Mouse (Mus musculus): ENCODE measurements around the gene Eri3. TPM values are rescaled to one million over a fixed set of nuclear protein-coding genes. Genes with fewer than 3 reads are reported as not detected.

The Eri3 gene
- polyA plus RNA-seq, 1 experiment, result 49.2 TPM

GRCm38 (mm10) chr4:117613153-117613773 is 63.1 kb downstream of the Eri3 start:
- WGBS, result 34% methylated on average over 4 of the region's 4 CpGs
- no peak for DNase-seq (ENCODE audit: low read depth, low spot score)

DNA sequence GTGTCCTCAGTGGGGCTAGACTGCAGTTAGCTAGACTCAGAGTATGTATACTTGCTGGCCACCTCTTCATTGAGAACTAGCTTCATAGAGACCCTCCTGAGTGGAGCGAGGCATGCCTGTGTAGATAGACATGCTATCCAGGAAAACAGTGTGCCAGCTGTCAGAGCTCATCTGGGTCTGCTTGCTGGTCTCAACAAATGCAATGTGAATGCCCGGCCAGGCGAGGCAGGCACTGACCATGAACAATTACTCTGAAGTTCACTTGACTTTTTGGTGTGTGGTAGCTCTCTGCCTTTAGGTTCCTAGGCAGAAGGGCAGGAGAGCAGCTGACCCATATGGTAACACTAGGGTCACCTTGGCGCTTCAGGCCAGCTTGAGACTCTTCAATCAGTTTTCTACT is 66.4 kb downstream of the Eri3 start:
- 95% methylated on average over 4 of the region's 4 CpGs for WGBS
- no peak for DNase-seq (ENCODE audit: low read depth, low spot score)

- no peak for DNase-seq (ENCODE audit: low read depth, low spot score)
- 95% methylated on average over 5 of the region's 5 CpGs for WGBS
Observed at GRCm38 (mm10) chr4:117622270-117622669, 72.1 kb downstream of the Eri3 start.

GRCm38 (mm10) chr4:117623025-117623424 is 72.9 kb downstream of the Eri3 start:
- DNase-seq (ENCODE audit: low read depth, low spot score), result no peak

DNA sequence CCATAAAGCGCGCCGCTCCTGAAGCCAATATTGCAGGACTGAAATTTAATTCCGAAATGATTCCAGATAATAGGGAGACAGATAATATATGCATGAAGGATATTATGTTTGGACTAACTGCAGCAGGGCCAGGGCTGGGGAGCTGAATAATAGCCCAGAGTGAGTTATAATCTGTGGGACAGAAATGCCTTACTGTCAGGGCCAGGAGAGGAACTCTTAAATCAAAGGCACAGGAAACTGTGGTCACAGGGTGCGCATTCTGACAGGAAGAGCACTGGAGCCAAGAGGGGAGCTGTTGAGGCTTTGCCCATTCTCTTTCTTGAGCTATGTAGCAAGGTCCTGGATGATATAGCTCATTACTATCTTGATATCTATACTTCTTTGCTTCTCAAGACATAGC is 74.5 kb downstream of the Eri3 start:
- 86% methylated on average over 5 of the region's 5 CpGs for WGBS
- no peak for DNase-seq (ENCODE audit: low read depth, low spot score)

More at GRCm38 (mm10) chr4:117623025-117623424, 72.9 kb downstream of the Eri3 start:
- WGBS, result 87% methylated on average over 2 of the region's 2 CpGs

GRCm38 (mm10) chr4:117628464-117628863 is 78.3 kb downstream of the Eri3 start:
- DNase-seq (ENCODE audit: low read depth, low spot score), result no peak
- WGBS, result 51% methylated on average over 1 of the region's 1 CpGs

GRCm38 (mm10) chr4:117630053-117630670 is 80.0 kb downstream of the Eri3 start:
- peak; percentile 83 for DNase-seq (ENCODE audit: low read depth, low spot score)
- WGBS, result 29% methylated on average over 6 of the region's 6 CpGs

DNA sequence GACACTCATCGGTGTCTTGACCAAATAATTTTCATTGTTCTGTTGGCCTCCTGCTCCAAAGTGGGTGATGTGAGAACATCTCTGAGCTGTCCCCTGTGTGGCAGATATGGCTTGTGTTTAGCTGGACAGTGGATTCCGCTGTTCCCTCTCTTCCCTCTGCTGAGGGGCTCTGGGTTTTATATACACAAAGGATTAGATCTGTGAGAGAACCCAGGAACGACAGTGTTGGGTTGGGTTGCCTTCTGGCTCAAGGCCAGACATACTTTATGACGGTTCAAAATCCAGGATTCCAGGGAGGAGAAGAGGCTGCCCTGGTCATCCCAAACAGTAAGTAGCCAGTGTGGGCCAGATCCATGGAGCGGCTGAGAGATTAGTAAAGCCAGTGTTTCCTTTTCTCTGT is 83.4 kb downstream of the Eri3 start:
- WGBS, result 34% methylated on average over 5 of the region's 5 CpGs
- DNase-seq (ENCODE audit: low read depth, low spot score), result no peak

- no peak for DNase-seq (ENCODE audit: low read depth, low spot score)
- WGBS, result 86% methylated on average over 7 of the region's 7 CpGs
Observed at GRCm38 (mm10) chr4:117634642-117635041, 84.5 kb downstream of the Eri3 start.

GRCm38 (mm10) chr4:117636152-117636551 is 86.0 kb downstream of the Eri3 start:
- 92% methylated on average over 4 of the region's 4 CpGs for WGBS
- DNase-seq (ENCODE audit: low read depth, low spot score), result no peak

DNA sequence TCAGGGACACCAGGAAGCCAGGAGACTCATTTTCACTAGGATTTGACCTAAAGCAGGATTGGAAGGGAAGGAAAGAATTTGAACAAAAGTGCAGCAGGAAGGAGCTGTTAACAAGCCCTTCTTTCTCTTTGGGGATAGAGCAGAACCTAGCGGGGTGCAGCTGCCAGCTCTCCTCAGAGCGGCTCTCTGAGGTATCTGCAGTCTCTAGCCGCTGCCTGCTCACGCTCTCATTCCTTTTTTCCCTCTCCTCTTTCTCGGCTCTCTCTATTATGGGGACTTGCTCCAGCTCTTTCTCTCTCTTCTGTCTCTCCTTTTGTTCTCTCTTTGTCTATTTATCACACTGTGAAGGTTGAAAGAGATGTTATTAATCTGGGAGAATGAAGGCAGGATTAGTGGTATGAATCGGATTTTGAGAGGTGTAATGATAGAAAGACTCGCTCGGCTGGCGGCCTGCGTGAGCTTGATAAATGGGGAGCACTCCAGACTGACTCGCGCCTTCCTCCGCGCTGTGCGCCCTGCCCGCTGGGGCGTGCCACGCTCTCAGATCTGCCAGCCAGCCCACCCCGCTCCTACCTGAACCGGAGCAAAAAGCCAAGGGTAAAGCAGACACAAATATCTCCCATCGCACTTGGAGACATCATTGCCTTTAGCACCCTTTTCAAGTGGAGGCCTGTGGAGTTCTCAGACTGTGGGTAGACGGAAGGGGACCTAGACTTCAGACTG is 86.9 kb downstream of the Eri3 start:
- DNase-seq (ENCODE audit: low read depth, low spot score), result no peak

DNA sequence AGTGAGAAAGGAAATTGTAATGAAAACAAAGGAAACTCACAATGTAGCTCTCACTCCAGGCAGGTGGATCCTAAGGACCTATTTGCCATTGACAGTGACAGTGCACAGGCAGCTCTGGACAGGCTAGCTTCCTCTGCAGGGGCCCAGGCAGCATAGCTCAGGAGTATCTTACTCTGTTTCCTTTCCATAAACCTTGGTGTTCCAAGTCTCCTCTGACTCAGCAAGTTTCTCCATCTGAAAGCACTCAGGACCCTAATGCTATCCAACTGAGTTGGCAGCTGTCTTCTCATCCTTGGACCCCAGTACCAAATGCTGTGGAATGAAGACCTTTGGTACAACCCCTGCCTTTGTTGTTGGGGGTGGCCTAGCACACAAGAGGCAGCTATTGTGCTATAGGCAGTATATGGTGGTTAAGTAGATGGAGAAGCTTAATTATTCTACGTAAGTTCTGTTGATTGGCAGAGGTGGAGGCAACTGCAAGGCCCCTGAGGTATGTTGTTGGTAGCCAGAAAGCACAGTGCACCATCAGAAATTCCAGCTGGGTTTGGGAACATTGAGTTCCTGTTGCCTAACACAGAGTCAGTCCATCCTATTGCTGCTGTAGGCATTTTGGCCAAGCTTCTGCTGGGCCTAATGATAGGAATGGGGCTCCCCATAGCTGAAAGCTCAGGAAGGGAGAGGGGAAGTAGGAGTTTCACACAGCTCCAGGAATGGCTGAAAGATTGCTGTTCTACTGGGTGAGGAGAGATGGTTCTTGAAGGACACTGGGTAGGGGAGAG is 90.9 kb downstream of the Eri3 start:
- 96% methylated on average over 1 of the region's 1 CpGs for WGBS
- DNase-seq (ENCODE audit: low read depth, low spot score), result no peak

More for the DNA sequence above, 86.9 kb downstream of the Eri3 start:
- WGBS, result 93% methylated on average over 22 of the region's 22 CpGs

GRCm38 (mm10) chr4:117641804-117642203 is 91.6 kb downstream of the Eri3 start:
- DNase-seq (ENCODE audit: low read depth, low spot score), result no peak
- 42% methylated on average over 1 of the region's 1 CpGs for WGBS

- WGBS, result 78% methylated on average over 22 of the region's 22 CpGs
- DNase-seq (ENCODE audit: low read depth, low spot score), result no peak
Observed at GRCm38 (mm10) chr4:117645031-117645435, 94.9 kb downstream of the Eri3 start.

DNA sequence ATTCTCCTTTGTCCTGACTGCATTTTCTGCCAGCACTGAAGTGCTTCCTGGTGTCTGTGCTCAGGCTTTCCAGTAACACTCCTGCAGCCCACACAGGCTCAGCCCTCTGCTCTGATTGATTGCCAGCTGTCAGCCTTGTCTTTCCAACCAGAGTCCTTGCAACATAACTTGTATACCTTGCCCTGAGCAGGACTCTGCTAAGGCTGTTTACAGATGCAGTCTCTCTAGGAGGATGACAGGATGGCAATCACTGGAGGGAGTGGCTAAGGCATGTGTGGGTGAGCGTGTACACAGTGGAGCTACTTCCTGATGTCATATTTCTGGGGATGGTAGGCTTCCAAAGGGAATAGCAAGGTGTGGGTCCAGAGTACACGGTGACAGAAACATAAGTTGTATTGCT is 95.7 kb downstream of the Eri3 start:
- DNase-seq (ENCODE audit: low read depth, low spot score), result no peak
- WGBS, result 32% methylated on average over 2 of the region's 2 CpGs

GRCm38 (mm10) chr4:117646496-117646895 is 96.3 kb downstream of the Eri3 start:
- no peak for DNase-seq (ENCODE audit: low read depth, low spot score)
- 87% methylated on average over 8 of the region's 8 CpGs for WGBS

GRCm38 (mm10) chr4:117646926-117647755 is 97.0 kb downstream of the Eri3 start:
- DNase-seq (ENCODE audit: low read depth, low spot score), result no peak
- WGBS, result 89% methylated on average over 23 of the region's 23 CpGs

GRCm38 (mm10) chr4:117651626-117652101 is 101.5 kb downstream of the Eri3 start:
- DNase-seq (ENCODE audit: low read depth, low spot score), result no peak
- 78% methylated on average over 8 of the region's 8 CpGs for WGBS

- WGBS, result 68% methylated on average over 5 of the region's 5 CpGs
- no peak for DNase-seq (ENCODE audit: low read depth, low spot score)
Observed at GRCm38 (mm10) chr4:117652727-117653126, 102.6 kb downstream of the Eri3 start.

Measured in large intestine, adult 2 months (tissue).